Mouse (Mus musculus) heart, adult 2 months (tissue): Measurements from ENCODE around the gene Trp53rka.

ENCODE experiments used
- CTCF ChIP-seq: fragments of 200-600 bp; IDR thresholded peaks from 2 replicates; pipeline ENCODE4 v1.8.1; 2022; ENCODE audit warnings: antibody characterized with exemption, mild to moderate bottlenecking, moderate library complexity
- POLR2A ChIP-seq: fragments of 200-500 bp; IDR thresholded peaks from 2 replicates; pipeline ENCODE4 v1.6.1; 2011; ENCODE audit warnings: mild to moderate bottlenecking, low read depth, low read length, control low read depth; ENCODE audit not compliant: insufficient read depth

DNA sequence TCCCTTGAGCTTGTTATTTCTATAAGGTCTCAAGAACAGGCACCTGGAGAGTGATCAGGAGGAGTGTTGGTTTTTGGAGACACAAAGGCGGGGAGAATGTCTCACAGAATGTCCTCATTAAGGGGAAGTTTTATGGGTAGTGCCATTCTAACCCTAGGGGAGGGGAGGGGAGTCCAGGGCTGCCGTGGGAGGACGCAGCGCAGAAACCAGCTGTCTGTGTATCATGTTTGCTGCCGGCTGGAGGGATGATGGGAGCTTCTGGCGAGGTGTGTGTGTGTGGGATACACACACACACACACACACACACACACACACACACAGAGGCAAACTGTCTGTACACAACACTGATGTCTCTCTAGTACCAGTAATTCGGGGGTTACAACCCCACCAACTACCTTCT is 19.3 kb upstream of the Trp53rka start:
- TF ChIP-seq POLR2A (no peak), CTCF (no peak)
